Mouse (Mus musculus) heart, postnatal 25 days (tissue): ENCODE measurements around the gene Gm27029. TPM values are rescaled to one million over a fixed set of nuclear protein-coding genes. Genes with fewer than 3 reads are reported as not detected.

Experiments used
- DNase-seq: peaks from one replicate; pipeline ENCODE4 v3.0.0; 2022; ENCODE audit warnings: low spot score
- intact Hi-C: fragments of 180-260 bp; cut with DNase I; formaldehyde crosslinking; loops from one replicate; pipeline ENCODE4 v1.15.1; 2025
- microRNA-seq: library from miRNA; unstranded; fragments of <30 nt; microRNA quantifications from one replicate; pipeline ENCODE4 v1.2.0, GENCODE M21; 2022
- total RNA-seq, 2 experiments: library from RNA; stranded (reverse); gene quantifications; 2 replicates each; pipeline ENCODE4 v1.2.3; 2021

Gm27029 gene
- total RNA-seq, 2 experiments from 2014 or later, result 8.5 to 9.1 TPM

- DNase-seq, result peak; percentile 35
- intact Hi-C loops, result loop anchor here (2.0 kb wide), 1 partner anchor 32 kb away; no protein-coding TSS in a partner anchor
Observed at GRCm38 (mm10) chr11:101360651-101361113, 63.9 kb downstream of the Gm27029 start.

- intact Hi-C loops, result loop anchor here (2.0 kb wide), 1 partner anchor 31 kb away; no protein-coding TSS in a partner anchor
- no peak for DNase-seq
Observed at GRCm38 (mm10) chr11:101359776-101360175, 64.8 kb downstream of the Gm27029 start.

GRCm38 (mm10) chr11:101357505-101358182 is 67.0 kb downstream of the Gm27029 start:
- DNase-seq, result no peak
- intact Hi-C loops, result no loop called here

Small RNA genes lying within 50 kb of the gene (microRNA-seq; reads per million reads assigned to microRNA genes)
- gene Mir6929, result 8.3 reads per million, percentile 22 among the genes with 10 or more reads in this experiment

Other genes starting within 250 kb of the Gm27029 start
- under 1 TPM in 1 of 2 experiments, not detected in 1; 0.14 TPM for gene Ccr10, start 249.4 kb downstream of the Gm27029 start, total RNA-seq
- 10 to 100 TPM; 26.0 to 30.4 TPM for gene Ezh1, start 198.3 kb downstream of the Gm27029 start, total RNA-seq
- gene Ramp2, start 178.8 kb downstream of the Gm27029 start, total RNA-seq, result 100 to 1,000 TPM in 1 of 2 experiments, 10 to 100 TPM in 1; 80.9 to 123 TPM
- 10 to 100 TPM; 78.2 to 85.0 TPM for gene Vps25, start 171.1 kb downstream of the Gm27029 start, total RNA-seq
- gene Wnk4, start 164.2 kb downstream of the Gm27029 start, total RNA-seq, result 10 to 100 TPM in 1 of 2 experiments, 1 to 10 TPM in 1; 9.6 to 14.6 TPM
- gene Cntd1, start 145.8 kb downstream of the Gm27029 start, total RNA-seq, result under 1 TPM; 0.10 to 0.28 TPM
- gene Coa3, start 145.7 kb downstream of the Gm27029 start, total RNA-seq, result 10 to 100 TPM; 89.0 to 96.9 TPM
- gene Becn1, start 122.5 kb downstream of the Gm27029 start, total RNA-seq, result 100 to 1,000 TPM in 1 of 2 experiments, 10 to 100 TPM in 1; 92.8 to 102 TPM
- gene Psme3, start 108.6 kb downstream of the Gm27029 start, total RNA-seq, result 10 to 100 TPM; 80.6 to 88.8 TPM
- 1 to 10 TPM; 1.8 to 2.2 TPM for gene Aoc2, start 99.7 kb downstream of the Gm27029 start, total RNA-seq
- 10 to 100 TPM; 13.9 to 18.5 TPM for gene Aoc3, start 94.2 kb downstream of the Gm27029 start, total RNA-seq
- gene G6pc, start 57.2 kb downstream of the Gm27029 start, total RNA-seq, result not detected
- 10 to 100 TPM; 20.7 to 22.8 TPM for gene Aarsd1, start 7.2 kb downstream of the Gm27029 start, total RNA-seq
- 10 to 100 TPM; 10.4 to 11.2 TPM for gene Rundc1, start 289 bp upstream of the Gm27029 start, total RNA-seq
- gene Ptges3l, start 537 bp upstream of the Gm27029 start, total RNA-seq, result 10 to 100 TPM; 69.0 to 80.2 TPM
- 10 to 100 TPM; 46.7 to 56.2 TPM for gene Rpl27, start 17.5 kb upstream of the Gm27029 start, total RNA-seq
- 10 to 100 TPM; 12.0 to 13.7 TPM for gene Ifi35, start 23.6 kb upstream of the Gm27029 start, total RNA-seq
- gene Rnd2, start 40.2 kb upstream of the Gm27029 start, total RNA-seq, result 1 to 10 TPM; 5.7 to 6.2 TPM
- gene Vat1, start 41.4 kb upstream of the Gm27029 start, total RNA-seq, result 10 to 100 TPM; 21.6 to 25.5 TPM
- gene Brca1, start 127.2 kb upstream of the Gm27029 start, total RNA-seq, result under 1 TPM; 0.45 to 0.81 TPM
- gene Nbr1, start 127.4 kb upstream of the Gm27029 start, total RNA-seq, result 100 to 1,000 TPM in 1 of 2 experiments, 10 to 100 TPM in 1; 89.9 to 101 TPM
- gene Tmem106a, start 157.4 kb upstream of the Gm27029 start, total RNA-seq, result 1 to 10 TPM; 3.6 to 3.8 TPM
- not detected for gene Gm11634, start 174.5 kb upstream of the Gm27029 start, total RNA-seq
- gene Rdm1, start 202.4 kb upstream of the Gm27029 start, total RNA-seq, result 10 to 100 TPM; 39.1 to 39.3 TPM
- gene Arl4d, start 240.7 kb upstream of the Gm27029 start, total RNA-seq, result 10 to 100 TPM; 21.6 to 31.0 TPM